Mouse (Mus musculus) layer of hippocampus, postnatal 25 days (tissue): ENCODE results near the gene Edem2. TPM values are rescaled to one million over a fixed set of nuclear protein-coding genes. Genes with fewer than 3 reads are reported as not detected.
A peak's percentile ranks its signal among the peaks of the same experiment; 100 is the strongest.

Experiments
- DNase-seq, 2 experiments: peaks; one replicate each; pipeline ENCODE4 v3.0.0; 2022; ENCODE audit warnings: mixed read lengths in 2 of 2, low spot score in 1 of 2; ENCODE audit errors: extremely low spot score in 1 of 2
- total RNA-seq, 2 experiments: library from RNA; stranded (reverse); gene quantifications; 2 replicates each; pipeline ENCODE4 v1.2.3; 2021

Gene Edem2
- total RNA-seq, 2 experiments from 2014 or later, result 19.8 to 22.9 TPM

DNA sequence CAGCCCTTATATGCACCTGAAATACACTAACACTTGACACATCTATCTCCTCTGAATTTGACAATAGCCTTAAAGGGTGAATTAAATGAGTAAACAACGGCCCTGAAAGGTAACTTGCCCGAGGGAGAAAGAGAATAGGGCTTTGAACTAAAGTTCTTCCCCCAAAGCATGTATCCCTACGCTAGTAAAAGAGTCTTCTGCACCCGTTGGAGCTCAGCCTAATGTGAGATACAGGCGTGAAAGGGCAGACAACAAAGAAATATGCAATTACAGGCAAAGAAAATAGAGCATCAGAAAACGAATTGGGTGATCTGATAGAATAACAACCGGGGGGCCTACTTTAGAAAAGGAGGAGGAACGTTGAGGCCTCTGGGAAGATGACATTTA, 37.9 kb downstream of the Edem2 start:
- DNase-seq, result no peak

DNA sequence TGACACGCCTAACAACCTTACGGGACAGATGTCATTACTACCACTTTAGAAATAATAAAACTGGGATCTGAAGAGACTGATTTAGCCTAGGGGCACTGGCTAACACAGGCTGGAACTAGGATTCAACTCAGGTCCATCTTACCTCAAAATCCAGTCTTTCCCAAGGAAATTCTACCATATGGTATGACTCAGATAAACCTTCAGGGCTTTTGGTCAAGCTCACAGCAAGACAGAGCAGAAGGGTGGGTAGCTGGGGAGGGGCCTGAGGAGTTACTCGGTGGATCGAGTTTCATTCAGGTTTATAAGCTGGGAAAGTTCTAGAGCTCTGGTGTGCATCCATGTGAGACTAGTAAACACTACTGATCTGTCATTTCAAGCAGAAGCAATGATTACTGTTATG, 40.1 kb downstream of the Edem2 start:
- DNase-seq, result no peak

DNA sequence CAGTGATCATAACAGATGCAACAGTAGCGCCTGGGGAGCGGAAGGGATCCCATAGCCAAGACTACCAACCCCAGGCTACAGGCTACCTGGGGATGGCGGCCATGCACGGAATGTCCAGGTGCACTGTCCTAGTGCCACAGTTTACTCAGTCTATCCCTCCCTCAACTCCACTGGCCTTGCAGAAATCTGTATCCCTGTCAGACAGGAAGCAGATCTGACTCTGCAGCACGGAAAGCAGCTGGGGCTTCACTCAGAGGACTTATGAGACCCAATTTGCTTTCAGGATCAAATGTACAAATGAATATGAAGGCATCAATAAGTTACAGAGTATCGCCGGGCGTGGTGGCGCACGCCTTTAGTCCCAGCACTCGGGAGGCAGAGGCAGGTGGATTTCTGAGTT, 41.5 kb downstream of the Edem2 start:
- DNase-seq, result no peak

DNA sequence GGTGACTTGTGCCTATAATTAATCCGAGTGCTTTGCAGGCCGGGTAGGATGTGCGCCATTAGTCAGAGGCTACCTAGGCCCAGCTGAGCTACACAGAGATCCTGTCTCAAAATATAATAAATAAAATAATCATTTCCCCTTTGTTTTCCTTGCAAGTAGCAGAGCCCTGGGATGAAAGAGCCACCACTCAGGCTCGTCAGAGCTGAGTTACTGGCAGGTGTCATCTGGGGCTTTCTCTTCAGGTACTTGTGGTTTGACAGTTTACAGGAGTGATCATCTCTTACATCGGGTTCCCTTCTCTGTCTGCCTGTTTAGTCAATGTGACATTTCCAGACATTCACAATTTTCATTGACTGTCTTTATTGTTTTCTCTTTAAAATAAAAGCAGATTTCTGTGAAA, 42.7 kb downstream of the Edem2 start:
- no peak for DNase-seq

DNA sequence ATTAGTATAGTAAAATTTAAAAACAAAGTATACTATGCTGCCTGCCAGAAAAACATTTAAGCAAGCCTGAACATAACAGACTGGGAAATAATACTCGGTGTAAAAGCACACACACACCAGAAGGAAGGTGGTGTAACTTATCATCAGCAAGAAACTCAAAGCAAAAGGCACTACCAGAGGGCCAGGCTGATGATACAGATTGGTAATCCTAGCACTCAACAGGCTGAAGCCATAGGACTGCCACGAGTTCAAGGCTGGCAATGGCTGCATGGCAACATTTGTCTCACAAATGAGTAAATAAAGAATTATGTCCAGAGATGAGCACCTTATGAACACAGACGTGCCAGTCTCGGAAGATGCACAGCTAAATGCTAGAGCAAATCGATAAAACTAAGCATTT, 45.5 kb downstream of the Edem2 start:
- no peak for DNase-seq

DNA sequence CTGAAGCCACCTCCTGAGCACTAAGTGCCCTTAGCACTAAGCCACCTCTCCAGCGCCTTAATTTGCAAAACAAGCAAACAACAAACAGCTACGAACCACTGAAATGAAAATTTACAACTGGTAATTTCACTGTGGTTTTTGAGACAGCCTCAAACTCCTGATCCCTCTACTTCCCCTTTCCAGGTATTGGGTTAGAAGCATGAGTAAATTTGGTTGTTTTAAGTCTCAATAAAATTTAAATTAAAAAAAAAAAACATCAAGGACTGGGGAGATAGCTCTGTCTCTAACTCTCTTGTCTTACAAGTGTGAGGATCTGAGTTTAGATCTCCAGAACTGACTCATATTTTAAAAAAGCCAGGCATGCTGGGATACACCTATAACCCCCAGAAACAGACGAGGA, 46.1 kb downstream of the Edem2 start:
- DNase-seq, result no peak

DNA sequence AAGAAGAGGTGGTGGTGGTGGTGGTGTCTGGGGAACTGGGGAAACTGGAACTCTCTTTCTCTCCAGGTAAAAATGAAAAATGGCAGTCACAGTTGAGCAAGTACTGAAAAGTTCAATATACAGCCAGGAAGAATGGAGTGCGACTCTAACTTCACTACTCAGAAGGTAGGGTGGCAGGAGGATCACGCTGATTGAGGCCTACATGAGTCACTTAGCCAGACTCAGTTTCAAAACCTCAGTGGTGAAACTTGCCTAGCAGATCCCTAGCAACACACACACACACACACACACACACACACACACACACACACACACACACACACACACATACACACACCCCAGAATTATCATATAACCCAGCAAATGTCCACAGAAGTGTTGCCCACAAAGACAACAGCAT, 47.4 kb downstream of the Edem2 start:
- no peak for DNase-seq

DNA sequence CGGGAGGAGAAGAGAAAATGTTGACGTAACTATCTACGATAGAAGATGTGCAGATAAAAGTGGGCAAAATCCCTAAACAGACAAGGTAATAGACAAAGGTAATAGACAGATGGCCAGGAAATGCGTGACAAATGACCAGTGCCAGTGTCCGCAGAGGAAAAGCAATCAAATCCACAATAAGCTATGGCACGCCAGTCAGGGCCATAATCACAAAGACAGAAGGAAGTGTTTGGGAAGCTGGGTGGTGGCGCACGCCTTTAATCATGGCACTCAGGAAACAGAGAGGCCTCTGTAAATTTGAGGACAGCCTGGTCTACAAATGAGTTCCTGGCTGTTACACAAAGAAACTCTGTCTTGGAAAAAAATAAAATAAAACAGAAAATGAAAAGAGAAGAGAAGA, 48.1 kb downstream of the Edem2 start:
- DNase-seq, result no peak

DNA sequence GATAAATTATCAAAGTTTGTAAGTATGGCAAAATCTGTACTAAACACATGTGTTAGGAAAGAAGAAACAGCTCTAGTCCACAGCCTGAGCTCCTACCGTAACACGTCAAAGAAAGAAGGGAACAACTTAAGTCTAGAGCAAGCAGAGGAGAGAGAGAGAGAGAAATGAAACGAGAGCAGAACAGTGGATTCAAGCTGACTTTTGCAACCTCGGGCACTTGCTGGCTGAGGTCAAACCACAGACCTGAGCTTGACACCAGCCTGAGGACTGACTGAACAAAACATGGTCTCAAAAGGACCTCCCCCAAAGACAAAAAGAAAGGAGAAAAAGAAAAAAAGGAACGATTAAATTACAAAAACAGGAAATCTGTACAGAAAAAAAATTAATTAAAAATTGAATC, 48.7 kb downstream of the Edem2 start:
- no peak for DNase-seq

DNA sequence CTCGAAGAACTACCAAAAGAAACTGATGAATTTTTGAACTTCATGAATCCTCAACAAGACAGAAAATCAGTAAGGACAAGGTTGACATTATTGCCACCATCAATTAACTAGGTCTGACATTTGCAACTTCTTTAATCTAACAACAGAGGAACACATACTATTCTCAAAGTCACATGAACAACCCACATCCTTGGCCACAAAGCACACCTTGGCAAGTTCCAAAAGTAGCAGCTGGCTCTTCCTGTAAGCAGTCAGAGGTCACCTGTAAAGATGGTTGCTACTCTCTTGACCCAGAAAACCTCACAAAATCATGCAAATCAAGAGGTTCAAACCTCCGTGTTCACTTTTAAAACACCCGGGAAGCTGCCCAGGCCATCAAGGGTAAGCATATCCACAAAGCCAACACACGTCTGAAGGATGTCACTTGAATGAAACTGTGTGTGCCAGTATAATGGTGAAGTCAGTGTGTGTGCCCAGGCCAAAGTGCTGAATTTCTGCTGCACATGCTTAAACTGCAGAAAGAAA, 49.6 kb downstream of the Edem2 start:
- no peak for DNase-seq

DNA sequence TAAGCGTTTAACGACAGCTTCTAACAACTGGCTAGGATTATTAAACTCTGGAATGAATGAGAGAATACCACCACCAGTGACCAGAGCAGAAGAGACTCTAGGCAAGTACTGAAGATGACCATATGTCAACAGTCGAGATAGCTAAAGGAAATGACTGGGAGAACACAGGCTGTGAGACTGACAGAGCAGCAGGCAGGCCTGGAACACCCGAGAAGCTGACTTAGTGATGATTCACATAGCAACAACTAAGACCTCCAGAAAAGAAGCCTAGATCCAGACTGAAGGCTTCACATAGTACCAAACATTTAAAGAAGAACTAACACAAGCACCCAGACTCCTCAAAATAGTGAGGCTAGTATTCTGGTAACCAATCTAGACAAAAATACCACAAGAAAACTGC, 54.2 kb downstream of the Edem2 start:
- no peak for DNase-seq

DNA sequence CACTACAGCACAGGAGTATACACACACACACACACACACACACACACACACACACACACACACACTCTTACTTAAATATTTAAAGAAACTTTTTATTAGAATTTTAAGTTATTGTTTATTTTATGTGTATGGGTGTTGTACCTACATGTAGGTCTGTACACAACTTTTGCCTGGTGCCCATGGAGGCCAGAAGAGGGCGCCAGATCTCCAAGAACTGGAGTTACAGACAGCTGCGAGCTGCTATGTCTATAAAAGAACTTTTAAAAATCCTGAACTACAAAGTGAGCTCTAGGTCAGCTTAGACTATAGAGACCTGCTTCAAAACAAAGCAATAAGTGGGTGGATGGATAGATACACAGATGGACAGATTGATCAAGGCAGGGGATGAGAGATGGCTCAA, 55.7 kb downstream of the Edem2 start:
- peak in 1 of 2 experiments; percentile 67 for DNase-seq

DNA sequence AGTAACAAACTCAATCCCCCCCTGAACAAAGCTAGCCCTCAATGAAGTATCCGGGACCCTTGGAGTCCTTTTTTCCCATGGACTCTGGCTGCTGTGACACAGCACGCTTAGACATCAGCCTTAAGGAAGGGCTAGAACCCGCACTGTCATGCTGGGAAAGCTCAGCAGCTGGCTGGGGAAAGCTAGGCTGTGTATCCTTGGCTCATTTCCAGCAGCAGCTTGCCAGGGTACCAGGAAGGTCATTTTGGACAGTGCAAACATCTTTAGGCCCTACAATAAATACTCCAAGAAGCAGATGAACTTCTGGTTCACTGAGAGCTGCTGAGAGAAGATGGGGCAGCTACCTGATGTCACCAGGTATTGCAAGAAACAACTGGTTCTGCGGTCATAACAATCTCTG, 58.0 kb downstream of the Edem2 start:
- DNase-seq, result no peak

DNA sequence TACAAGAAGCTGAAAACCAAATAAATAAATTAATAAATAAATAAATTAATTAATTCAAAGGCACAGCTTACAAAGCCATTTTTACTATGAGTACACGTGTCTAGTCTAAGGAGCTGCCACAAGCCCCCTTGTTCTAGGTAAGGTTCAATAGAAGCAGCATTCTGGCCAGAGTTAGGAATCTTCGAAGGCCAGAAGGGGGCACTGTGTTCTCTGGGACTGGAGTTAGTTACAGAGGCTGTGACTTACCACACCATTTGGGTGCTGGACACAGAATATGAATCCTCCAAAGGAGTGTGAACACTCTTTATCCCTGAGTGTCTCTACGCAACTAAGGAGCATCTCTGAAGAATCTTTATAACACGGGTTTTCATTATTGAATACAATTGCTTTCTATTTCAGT, 60.8 kb downstream of the Edem2 start:
- DNase-seq, result peak in 1 of 2 experiments; percentile 25

DNA sequence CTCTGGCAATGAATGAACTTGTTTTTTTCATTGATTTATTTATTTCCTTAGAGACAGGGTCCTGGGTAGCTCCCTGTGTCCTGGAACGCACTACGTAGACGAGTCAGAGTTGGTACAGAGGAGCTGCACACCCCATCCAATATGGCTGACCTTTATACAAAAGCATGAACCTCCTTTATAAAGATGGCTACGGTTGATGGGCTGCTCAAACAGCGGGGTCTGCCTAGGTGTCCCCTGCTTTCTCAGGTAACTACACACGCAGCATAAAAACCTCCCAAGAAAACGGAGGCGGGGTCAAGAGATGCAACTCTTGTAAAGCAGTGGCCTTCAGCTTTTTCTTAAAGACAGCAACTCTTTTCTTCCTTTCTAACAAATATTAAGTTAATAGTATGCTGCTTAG, 61.4 kb downstream of the Edem2 start:
- DNase-seq, result no peak

DNA sequence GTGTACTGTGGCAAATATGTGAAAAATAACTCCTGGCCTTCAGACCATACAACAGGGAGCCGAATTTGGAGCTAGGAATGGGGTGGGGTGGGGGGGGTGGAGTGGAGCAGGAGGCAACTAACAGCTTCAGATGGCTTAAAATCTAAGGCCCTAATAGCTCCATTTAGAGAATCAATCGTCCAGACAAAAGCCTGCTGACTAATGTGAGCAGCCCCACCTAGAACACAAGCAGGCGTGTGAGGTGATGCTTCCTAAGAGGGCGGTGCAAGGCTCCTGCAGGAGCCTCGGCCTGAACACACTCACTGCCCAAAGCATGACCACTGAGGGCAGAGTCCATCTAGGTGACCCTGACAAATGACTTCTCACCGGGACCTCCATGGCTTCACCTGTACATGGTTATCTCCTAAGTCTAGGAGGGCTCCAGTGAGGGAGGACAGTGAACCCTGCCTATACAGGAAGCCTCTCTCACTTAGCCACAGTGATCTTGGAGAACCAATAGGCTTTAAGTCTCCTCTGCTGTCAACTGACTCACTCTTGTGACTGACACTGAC, 65.3 kb downstream of the Edem2 start:
- no peak for DNase-seq

DNA sequence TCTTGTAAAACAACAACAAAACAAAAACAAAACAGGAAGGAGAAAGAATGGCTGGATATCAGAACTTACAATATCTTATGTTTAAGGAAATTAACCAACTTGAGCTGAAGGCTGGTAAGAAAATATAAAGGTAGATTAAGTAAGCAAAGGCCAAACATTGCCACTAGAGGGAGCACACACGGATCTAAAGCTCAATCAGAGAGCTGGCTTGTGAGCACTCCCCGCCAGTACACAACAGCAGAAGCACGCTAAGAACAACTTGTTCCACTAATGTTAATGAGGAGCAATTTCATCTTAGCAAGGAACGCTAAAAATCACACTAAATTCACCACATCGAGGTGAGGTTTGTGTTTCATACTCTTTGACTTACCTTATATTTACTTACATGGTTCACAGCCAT, 66.2 kb downstream of the Edem2 start:
- DNase-seq, result peak in 1 of 2 experiments; percentile 58

DNA sequence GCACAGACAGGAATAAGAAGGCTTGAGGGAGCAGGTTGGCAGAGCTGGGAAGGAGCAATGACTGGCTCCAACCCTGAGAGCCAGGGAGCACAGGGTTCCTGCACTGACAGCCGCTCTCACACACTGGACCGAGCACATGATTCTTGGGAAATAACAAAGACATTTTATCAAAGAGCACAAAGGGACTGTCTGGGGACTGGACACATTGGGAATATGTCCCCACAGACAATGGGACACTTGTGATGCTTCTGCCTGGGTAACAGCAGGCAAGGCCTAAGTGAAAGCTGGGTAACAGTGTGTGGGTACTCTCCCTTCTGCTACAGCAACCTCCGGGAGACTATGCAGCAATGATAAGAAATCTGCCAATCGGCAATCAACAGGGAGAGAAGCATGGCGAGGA, 66.9 kb downstream of the Edem2 start:
- no peak for DNase-seq

DNA sequence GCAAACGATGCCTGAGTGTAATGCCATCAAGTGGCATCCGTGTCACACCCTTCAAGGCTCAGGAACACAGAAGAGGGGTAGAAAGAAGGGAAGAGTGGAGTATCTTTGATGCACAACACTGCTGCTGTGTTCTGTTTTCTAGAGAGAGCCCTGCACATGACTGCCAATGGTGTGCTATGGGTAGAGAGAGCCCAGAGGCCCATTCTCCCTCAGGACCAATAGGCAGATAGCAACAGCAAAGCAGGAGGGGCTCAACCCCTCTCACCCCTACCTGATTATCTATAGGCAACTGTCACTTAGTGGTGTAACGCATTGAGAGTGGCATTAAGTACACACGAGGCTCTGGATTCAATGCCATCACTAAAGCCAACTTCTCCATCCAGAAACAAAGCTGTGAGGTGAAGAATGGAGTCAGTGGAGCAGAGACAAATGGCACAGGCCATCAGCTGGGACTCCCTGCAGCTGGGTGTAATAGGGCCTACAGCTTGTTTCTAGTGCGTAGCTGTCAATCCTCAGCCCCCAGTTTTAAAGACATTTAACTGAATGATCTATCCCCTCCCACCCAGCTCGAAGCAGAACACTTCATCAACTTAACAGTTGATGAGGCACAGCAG, 73.4 kb downstream of the Edem2 start:
- DNase-seq, result no peak

DNA sequence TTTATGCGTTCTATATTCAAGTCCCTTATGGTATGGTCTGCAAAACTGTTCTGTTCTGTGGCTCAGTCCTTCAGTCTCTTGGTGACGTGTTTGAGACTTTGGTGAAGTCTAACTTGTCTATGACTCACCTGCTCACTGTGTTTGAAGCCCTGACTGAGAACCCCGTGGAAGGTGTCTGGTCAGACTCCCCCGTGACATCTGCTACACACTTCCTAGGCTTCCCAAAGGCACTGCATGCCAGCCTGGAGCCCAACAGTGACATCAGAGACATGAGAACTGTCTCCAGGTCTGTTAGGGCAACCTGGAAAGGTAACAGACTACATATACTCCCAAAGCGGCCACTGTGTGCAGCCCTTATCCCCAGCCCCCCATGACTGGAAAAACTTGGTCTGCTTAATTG, 76.7 kb downstream of the Edem2 start:
- DNase-seq, result no peak
